Mouse (Mus musculus) cerebellum, adult 18-20 months (tissue): ENCODE measurements around the gene Esyt2.
"Not testable (repeated sequence)": the region's sequence is repeated elsewhere in the genome, so short reads cannot be mapped to it uniquely, and the experiment has no call there.

ENCODE experiments used
- DNase-seq, 2 experiments: peaks; one replicate each; pipeline ENCODE4 v3.0.0; 2021

Gene Esyt2

GRCm38 (mm10) chr12:116280653-116281364 lies at the start of gene Esyt2:
Gene Esyt2 (plus strand): TSS chr12:116281196.
- DNase-seq, result peak; percentile 99

- DNase-seq, result peak; percentile 20 to 25
Measured at GRCm38 (mm10) chr12:116231612-116232011, 49.4 kb upstream of the Esyt2 start.

GRCm38 (mm10) chr12:116232061-116232460 lies 48.9 kb upstream of the Esyt2 start:
- no peak for DNase-seq

GRCm38 (mm10) chr12:116235356-116235755 lies 45.6 kb upstream of the Esyt2 start:
- DNase-seq, result no peak

GRCm38 (mm10) chr12:116236658-116237057 lies 44.3 kb upstream of the Esyt2 start:
- DNase-seq, result no peak

- DNase-seq, result no peak
Measured at GRCm38 (mm10) chr12:116238370-116238769, 42.6 kb upstream of the Esyt2 start.

- no peak for DNase-seq
Measured at GRCm38 (mm10) chr12:116238803-116239202, 42.2 kb upstream of the Esyt2 start.

GRCm38 (mm10) chr12:116244601-116245000 lies 36.4 kb upstream of the Esyt2 start:
- no peak for DNase-seq

- no peak for DNase-seq
Measured at GRCm38 (mm10) chr12:116254652-116255051, 26.3 kb upstream of the Esyt2 start.

- DNase-seq, result no peak
Measured at GRCm38 (mm10) chr12:116255636-116256035, 25.4 kb upstream of the Esyt2 start.

- DNase-seq, result no peak
Measured at GRCm38 (mm10) chr12:116258321-116258720, 22.7 kb upstream of the Esyt2 start.

GRCm38 (mm10) chr12:116262555-116263341 lies 18.2 kb upstream of the Esyt2 start, which contains the start of gene Wdr60:
Gene Wdr60 (minus strand): TSS chr12:116263022.
- DNase-seq, result peak; percentile 92 to 94

GRCm38 (mm10) chr12:116264756-116265155 lies 16.2 kb upstream of the Esyt2 start:
- no peak for DNase-seq

- DNase-seq, result no peak
Measured at GRCm38 (mm10) chr12:116265275-116265674, 15.7 kb upstream of the Esyt2 start.

- no peak for DNase-seq
Measured at GRCm38 (mm10) chr12:116269450-116269849, 11.5 kb upstream of the Esyt2 start.

GRCm38 (mm10) chr12:116270538-116270937 lies 10.5 kb upstream of the Esyt2 start:
- DNase-seq, result no peak

GRCm38 (mm10) chr12:116271071-116271470 lies 9.9 kb upstream of the Esyt2 start:
- no peak for DNase-seq

GRCm38 (mm10) chr12:116273733-116274132 lies 7.3 kb upstream of the Esyt2 start:
- DNase-seq, result no peak

- not testable (repeated sequence) for DNase-seq
Measured at GRCm38 (mm10) chr12:116275086-116275485, 5.9 kb upstream of the Esyt2 start, which contains the start of gene Gm11027. Gene Gm11027 (plus strand): TSS chr12:116275386.

- no peak for DNase-seq
Measured at GRCm38 (mm10) chr12:116275631-116276030, 5.4 kb upstream of the Esyt2 start.

GRCm38 (mm10) chr12:116276961-116277360 lies 4.0 kb upstream of the Esyt2 start:
- DNase-seq, result no peak

- no peak for DNase-seq
Measured at GRCm38 (mm10) chr12:116278541-116278940, 2.5 kb upstream of the Esyt2 start.

- DNase-seq, result no peak
Measured at GRCm38 (mm10) chr12:116279181-116279580, 1.8 kb upstream of the Esyt2 start.

- no peak for DNase-seq
Measured at GRCm38 (mm10) chr12:116280149-116280652, 795 bp upstream of the Esyt2 start.
